Mouse (Mus musculus) midbrain, postnatal 0 days (tissue): ENCODE measurements around the gene Tarsl2. TPM values are rescaled to one million over a fixed set of nuclear protein-coding genes. Genes with fewer than 3 reads are reported as not detected.

Source experiments
- ATAC-seq: fragments of 200-750 bp; cut with Nextera tagmentation; 2 replicates; pipeline ENCODE4 v1.8.0; 2017; ENCODE audit warnings: moderate number of reproducible peaks, mild to moderate bottlenecking, moderate TSS enrichment, moderate library complexity; ENCODE audit not compliant: low FRiP score
- DNase-seq: peaks from one replicate; pipeline ENCODE4 v3.0.0-alpha.2; 2015; ENCODE audit warnings: low spot score
- H3K27ac ChIP-seq: fragments of 300-500 bp; sonication (generic); 2 replicates; pipeline ENCODE4 v1.5.1; 2014; ENCODE audit warnings: low read depth, mild to moderate bottlenecking, low read length, mixed read lengths
- H3K27me3 ChIP-seq: fragments of 300-500 bp; sonication (generic); 2 replicates; pipeline ENCODE4 v1.6.1; 2014; ENCODE audit warnings: low read length, control low read depth, mixed read lengths; ENCODE audit not compliant: insufficient read depth
- H3K36me3 ChIP-seq: fragments of 300-500 bp; sonication (generic); 2 replicates; pipeline ENCODE4 v1.6.1; 2014; ENCODE audit warnings: low read length, control low read depth, mixed read lengths; ENCODE audit not compliant: insufficient read depth
- H3K4me1 ChIP-seq: fragments of 300-500 bp; sonication (generic); 2 replicates; pipeline ENCODE4 v1.6.1; 2014; ENCODE audit warnings: mild to moderate bottlenecking, control low read depth, antibody characterized with exemption, low read length, mixed read lengths; ENCODE audit not compliant: insufficient read depth
- H3K4me2 ChIP-seq: fragments of 300-500 bp; sonication (generic); 2 replicates; pipeline ENCODE4 v1.6.1; 2014; ENCODE audit warnings: low read depth, mild to moderate bottlenecking, low read length, mixed read lengths; ENCODE audit not compliant: poor library complexity, severe bottlenecking
- H3K4me3 ChIP-seq: fragments of 300-500 bp; sonication (generic); 2 replicates; pipeline ENCODE4 v1.5.1; 2014; ENCODE audit warnings: low read depth, mild to moderate bottlenecking, low read length, moderate library complexity
- H3K9ac ChIP-seq: fragments of 300-500 bp; sonication (generic); replicated peaks from 2 replicates; pipeline ENCODE4 v1.6.1; 2014; ENCODE audit warnings: mild to moderate bottlenecking, low read length, moderate library complexity, mixed read lengths; ENCODE audit not compliant: poor library complexity, severe bottlenecking
- H3K9me3 ChIP-seq: fragments of 300-500 bp; sonication (generic); 2 replicates; pipeline ENCODE4 v1.6.1; 2016; ENCODE audit warnings: low read length, control low read depth
- CTCF ChIP-seq: IDR thresholded peaks from 2 replicates; pipeline ENCODE4 v1.5.1; 2016; ENCODE audit warnings: antibody characterized with exemption, mild to moderate bottlenecking
- WGBS: fragments of 180-500 bp; shearing (Covaris S2); extraction: QIAGEN DNeasy Blood & Tissue Kit; methylation state at CpG from one replicate; pipeline ENCODE4 v1.1.7; 2014; 5-methylcytosine and 5-hydroxymethylcytosine counted together
- polyA plus RNA-seq: library from polyadenylated mRNA; unstranded; fragments of >200 nt; fragmentation: Nextera tagmentation; extraction: Ambion mirVana; gene quantifications from 2 replicates; pipeline ENCODE4 v1.2.1, GENCODE M21; 2015
- total RNA-seq: library from RNA; depleted of rRNA; stranded (reverse); fragments of >200 nt; gene quantifications from 2 replicates; pipeline ENCODE4 v1.2.3, GENCODE M21; 2014

Tarsl2 gene
- total and polyA plus RNA-seq, 2 experiments from 2014 or later = 19.7 to 22.5 TPM

- H3K27ac ChIP-seq = no peak overlapping the region
- H3K9me3 ChIP-seq = no peaks in the 10 kb centered on the region
- H3K4me3 ChIP-seq = no peak overlapping the region
- H3K9ac ChIP-seq = no peak overlapping the region
- ATAC-seq = no peak
- no peak for DNase-seq
- H3K27me3 ChIP-seq = no peaks in the 10 kb centered on the region
- TF ChIP-seq CTCF = no peak
- H3K4me1 ChIP-seq = no peaks in the 10 kb centered on the region
- no peaks in the 10 kb centered on the region for H3K36me3 ChIP-seq
- 65% methylated on average over 5 of the region's 5 CpGs for WGBS
- no peak overlapping the region for H3K4me2 ChIP-seq
These were observed 14.0 kb upstream of the Tarsl2 start for GRCm38 (mm10) chr7:65630661-65631060.

DNA sequence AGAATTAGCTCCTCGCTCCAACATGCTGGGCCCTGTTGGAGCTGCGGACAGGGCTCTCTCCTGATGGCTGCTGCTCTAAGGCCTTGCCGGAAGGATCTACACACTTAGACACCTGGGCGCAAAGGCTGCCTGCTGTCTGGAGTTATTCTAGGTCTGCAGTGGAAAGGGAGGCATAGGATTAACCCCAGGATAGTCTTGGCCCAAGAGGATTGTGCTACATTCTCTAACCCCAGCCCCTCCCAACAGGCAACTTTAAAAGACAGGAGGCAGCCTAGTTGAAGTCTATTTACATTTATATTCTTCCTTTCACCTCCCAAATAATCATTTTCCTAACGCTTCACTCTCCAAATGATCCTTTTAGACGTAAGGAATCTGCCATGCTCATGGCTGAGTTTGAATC is 8.9 kb upstream of the Tarsl2 start:
- DNase-seq = no peak
- Histone ChIP-seq H3K4me2 (no peak overlapping the region), H3K9me3 (no peaks in the 10 kb centered on the region), H3K9ac (no peak overlapping the region), H3K4me3 (no peak overlapping the region), H3K27me3 (no peaks in the 10 kb centered on the region), H3K27ac (no peak overlapping the region), H3K36me3 (no peaks in the 10 kb centered on the region), H3K4me1 (no peaks in the 10 kb centered on the region)
- no peak for ATAC-seq
- no peak for TF ChIP-seq CTCF
- 82% methylated on average over 6 of the region's 6 CpGs for WGBS

GRCm38 (mm10) chr7:65636356-65636880 is 8.3 kb upstream of the Tarsl2 start:
- 34% methylated on average over 7 of the region's 7 CpGs for WGBS
- H3K9me3 ChIP-seq = no peaks in the 10 kb centered on the region
- no peak overlapping the region for H3K4me3 ChIP-seq
- ATAC-seq (no peak), DNase-seq (no peak)
- TF ChIP-seq CTCF = no peak
- H3K27ac ChIP-seq = no peak overlapping the region
- H3K27me3 ChIP-seq = no peaks in the 10 kb centered on the region
- H3K9ac ChIP-seq = no peak overlapping the region
- H3K4me1 ChIP-seq = no peaks in the 10 kb centered on the region
- no peak overlapping the region for H3K4me2 ChIP-seq
- no peaks in the 10 kb centered on the region for H3K36me3 ChIP-seq

DNA sequence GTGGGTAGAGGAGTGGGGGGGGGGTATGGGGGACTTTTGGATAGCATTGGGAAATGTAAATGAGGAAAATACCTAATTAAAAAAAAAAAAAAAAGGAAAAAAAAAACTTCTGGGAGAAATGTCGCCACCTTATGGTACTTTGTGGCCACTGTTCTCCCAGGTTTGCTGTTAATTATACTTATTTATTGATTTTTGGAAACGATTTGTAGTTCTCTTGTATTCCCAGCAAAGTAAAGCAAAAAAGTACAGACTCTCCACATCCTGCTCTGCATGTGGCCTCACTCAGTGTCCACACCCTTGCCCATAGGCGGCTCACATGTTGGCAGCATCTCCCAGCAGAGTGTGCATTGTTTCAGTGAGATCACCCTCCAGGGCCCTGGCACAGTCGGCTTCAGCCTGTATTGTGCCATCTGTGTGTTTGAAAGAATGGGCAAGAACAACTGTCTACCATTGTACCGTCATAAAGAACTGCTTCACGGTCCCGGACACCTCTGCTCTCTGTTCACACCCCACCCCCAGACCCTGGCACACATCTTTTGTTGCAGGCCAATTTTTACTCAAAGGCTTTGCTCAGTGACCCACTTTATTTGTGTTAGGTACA is 6.4 kb upstream of the Tarsl2 start:
- peak; percentile 49 for TF ChIP-seq CTCF
- Histone ChIP-seq H3K4me3 (no peak overlapping the region), H3K27ac (no peak overlapping the region), H3K9me3 (no peaks in the 10 kb centered on the region), H3K4me2 (no peak overlapping the region), H3K9ac (no peak overlapping the region), H3K27me3 (no peaks in the 10 kb centered on the region), H3K36me3 (no peaks in the 10 kb centered on the region), H3K4me1 (no peaks in the 10 kb centered on the region)
- ATAC-seq (no peak), DNase-seq (no peak)
- WGBS = 47% methylated on average over 7 of the region's 7 CpGs

DNA sequence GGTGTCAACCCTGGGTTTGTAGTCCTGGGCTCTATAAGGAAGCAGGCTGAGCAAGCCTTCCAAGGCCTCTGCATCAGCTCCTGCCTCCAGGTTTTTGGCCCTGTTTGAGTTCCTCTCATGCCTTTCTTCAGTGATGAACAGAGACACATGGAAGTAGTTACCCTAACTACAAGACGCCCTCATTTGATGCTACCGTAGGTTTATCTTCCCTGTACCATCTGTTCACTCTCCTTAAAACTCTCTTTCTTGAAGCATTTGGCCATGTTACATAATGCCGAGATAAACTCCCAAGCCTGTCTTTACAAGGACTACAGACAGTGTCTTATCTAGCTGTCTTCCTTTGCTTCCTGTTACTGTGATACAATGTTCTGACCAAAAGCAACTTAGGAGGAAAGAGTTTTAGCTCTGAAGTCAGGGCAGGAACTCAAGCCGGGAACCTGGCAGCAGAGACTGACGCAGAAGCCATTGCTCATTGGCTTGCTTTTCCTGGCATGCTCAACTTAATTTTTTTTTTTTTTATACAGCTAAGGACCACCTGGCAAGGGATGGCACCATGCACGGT is 4.8 kb upstream of the Tarsl2 start:
- no peaks in the 10 kb centered on the region for H3K27me3 ChIP-seq
- WGBS = 79% methylated on average over 6 of the region's 6 CpGs
- no peak overlapping the region for H3K4me2 ChIP-seq
- H3K9me3 ChIP-seq = no peaks in the 10 kb centered on the region
- H3K9ac ChIP-seq = no peak overlapping the region
- H3K36me3 ChIP-seq = no peaks in the 10 kb centered on the region
- no peak for TF ChIP-seq CTCF
- DNase-seq = no peak
- H3K4me3 ChIP-seq = no peak overlapping the region
- no peak for ATAC-seq
- peaks cover 2% of the 10 kb centered on the region; the same call in 1 of the 2 replicates for H3K4me1 ChIP-seq
- H3K27ac ChIP-seq = no peak overlapping the region

DNA sequence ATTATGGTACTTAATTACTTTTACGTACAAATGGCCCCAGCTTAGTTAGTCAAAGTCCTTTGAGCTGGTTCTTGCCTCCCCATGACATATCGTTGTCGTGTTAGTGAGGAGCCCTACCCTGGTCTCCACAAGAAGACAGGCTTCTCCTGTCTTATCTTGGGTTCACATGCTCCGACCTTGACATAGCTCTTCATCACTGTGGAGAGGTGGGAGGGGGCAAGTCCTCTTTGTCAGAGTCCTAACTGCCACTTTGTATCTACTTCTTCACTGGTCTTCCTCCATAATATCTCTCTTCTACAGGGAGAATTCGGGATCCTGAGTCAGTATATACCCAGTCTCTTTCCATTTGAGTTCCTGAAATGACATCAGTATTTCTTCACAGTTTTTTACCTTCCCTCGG is 4.0 kb upstream of the Tarsl2 start:
- Histone ChIP-seq H3K9me3 (no peaks in the 10 kb centered on the region), H3K36me3 (no peaks in the 10 kb centered on the region), H3K4me3 (no peak overlapping the region), H3K27me3 (no peaks in the 10 kb centered on the region), H3K27ac (no peak overlapping the region), H3K4me1 (peaks cover 2% of the 10 kb centered on the region; the same call in 1 of the 2 replicates), H3K4me2 (no peak overlapping the region), H3K9ac (no peak overlapping the region)
- WGBS = 83% methylated on average over 6 of the region's 6 CpGs
- no peak for TF ChIP-seq CTCF
- no peak for ATAC-seq
- no peak for DNase-seq
